Mouse (Mus musculus) G1E (cell line): Measurements from ENCODE around the gene Prrx1. TPM values are rescaled to one million over a fixed set of nuclear protein-coding genes. Genes with fewer than 3 reads are reported as not detected.

ENCODE experiments used
- ATAC-seq: 2 replicates; pipeline ENCODE4 v1.8.0; 2016; ENCODE audit warnings: mild to moderate bottlenecking; ENCODE audit not compliant: insufficient number of reproducible peaks, poor library complexity, low FRiP score, severe bottlenecking; ENCODE audit errors: extremely low read depth
- DNase-seq: peaks from one replicate; pipeline ENCODE4 v3.0.0; 2012; ENCODE audit warnings: low spot score
- H3K27me3 ChIP-seq: 2 replicates; pipeline ENCODE4 v1.6.1; 2012; ENCODE audit warnings: mild to moderate bottlenecking, low read length, inconsistent platforms; ENCODE audit not compliant: insufficient read depth
- H3K36me3 ChIP-seq: replicated peaks from 2 replicates; pipeline ENCODE3; 2012; ENCODE audit warnings: mild to moderate bottlenecking, inconsistent platforms
- H3K4me1 ChIP-seq: 2 replicates; pipeline ENCODE4 v1.6.1; 2012; ENCODE audit warnings: low read depth, low read length, inconsistent platforms, mixed read lengths; ENCODE audit not compliant: insufficient read depth
- H3K4me3 ChIP-seq: 2 replicates; pipeline ENCODE4 v1.5.1; 2012; ENCODE audit warnings: low read depth, mild to moderate bottlenecking, inconsistent platforms, low read length, moderate library complexity, mixed read lengths
- H3K9me3 ChIP-seq: replicated peaks from 2 replicates; pipeline ENCODE4 v1.6.1; 2012; ENCODE audit warnings: inconsistent platforms
- CTCF ChIP-seq: IDR thresholded peaks from 2 replicates; pipeline ENCODE4 v1.5.1; 2012; ENCODE audit warnings: low read depth, low read length, inconsistent platforms, mixed read lengths
- GATA1 ChIP-seq: IDR thresholded peaks from 2 replicates; pipeline ENCODE4 v1.6.1; 2012; ENCODE audit warnings: borderline replicate concordance, low read length, inconsistent platforms, mixed read lengths
- GATA2 ChIP-seq: IDR thresholded peaks from 2 replicates; pipeline ENCODE4 v1.6.1; 2012; ENCODE audit warnings: low read depth, low read length, inconsistent platforms, borderline replicate concordance
- POLR2AphosphoS5 ChIP-seq: IDR thresholded peaks from 2 replicates; pipeline ENCODE4 v1.6.1; 2012; ENCODE audit warnings: low read depth, low read length, inconsistent platforms; ENCODE audit not compliant: insufficient replicate concordance
- TAL1 ChIP-seq: conservative IDR thresholded peaks from 2 replicates; pipeline ENCODE4 v1.6.1; 2012; ENCODE audit warnings: low read depth, low read length, inconsistent platforms, mixed read lengths
- polyA plus RNA-seq: library from polyadenylated mRNA; stranded (reverse); fragments of >175 nt; gene quantifications from 2 replicates; pipeline ENCODE4 v1.2.3, GENCODE M21; 2012
- total RNA-seq, 2 experiments: library from RNA; stranded (forward) in 1 of 2; stranded (reverse) in 1 of 2; fragments of 200-1000 nt in 1 of 2; fragments of >200 nt in 1 of 2; fragmentation: Nextera tagmentation in 1 of 2; gene quantifications; 2 replicates each; pipeline ENCODE4 v1.2.3; 2014 to 2017

The Prrx1 gene
- total and polyA plus RNA-seq, 3 experiments: 0.05 TPM; not detected in 2

DNA sequence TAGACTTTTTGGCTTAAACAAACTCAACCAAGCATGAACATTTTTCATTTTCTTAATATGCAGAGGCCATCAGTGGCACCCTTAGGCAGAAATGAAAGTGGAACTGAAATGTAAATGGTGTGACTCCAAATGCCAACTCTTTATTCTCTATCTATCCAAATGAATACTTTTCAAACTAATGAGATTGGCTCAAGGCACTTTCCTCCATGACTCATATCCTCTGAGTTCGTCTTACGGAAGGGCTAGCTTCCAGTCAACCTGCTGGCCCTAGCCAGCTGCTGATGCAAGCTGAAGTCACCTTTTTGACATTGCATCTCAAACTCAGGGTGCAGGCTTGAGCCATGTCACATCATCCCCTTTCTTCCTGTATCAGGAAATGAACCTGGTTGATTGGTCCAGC is 21.6 kb downstream of the Prrx1 start:
- TF ChIP-seq CTCF (no peak), POLR2AphosphoS5 (no peak), GATA1 (no peak), TAL1 (no peak), GATA2 (no peak)
- no peak for ATAC-seq
- Histone ChIP-seq H3K4me1 (no peaks in the 10 kb centered on the region), H3K36me3 (no peaks in the 10 kb centered on the region), H3K4me3 (no peak overlapping the region), H3K9me3 (no peaks in the 10 kb centered on the region), H3K27me3 (no peaks in the 10 kb centered on the region)
- no peak for DNase-seq

DNA sequence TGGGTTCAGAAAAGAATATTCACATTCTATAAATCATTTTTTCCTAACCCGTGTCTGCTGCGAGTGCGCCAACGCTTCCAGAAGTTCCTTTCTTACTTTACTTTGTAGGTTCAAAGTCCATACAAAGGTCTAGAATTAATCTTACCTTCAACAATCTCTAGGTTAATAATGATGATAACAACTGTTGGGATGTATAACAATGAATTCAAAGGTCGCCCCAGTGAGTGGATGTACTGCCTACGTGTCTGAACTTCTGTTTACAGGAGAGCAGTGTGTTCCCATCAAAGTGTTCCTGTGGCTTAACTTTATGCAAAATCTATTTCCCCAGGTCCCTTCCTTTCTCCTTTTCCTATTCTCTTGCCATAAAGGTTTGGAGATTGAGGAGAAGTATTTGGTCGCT is 24.4 kb downstream of the Prrx1 start:
- no peak for ATAC-seq
- no peak for DNase-seq
- no peaks in the 10 kb centered on the region for H3K9me3 ChIP-seq
- no peaks in the 10 kb centered on the region for H3K36me3 ChIP-seq
- no peak for TF ChIP-seq POLR2AphosphoS5
- TF ChIP-seq TAL1: no peak
- no peaks in the 10 kb centered on the region for H3K4me1 ChIP-seq
- H3K4me3 ChIP-seq: no peak overlapping the region
- H3K27me3 ChIP-seq: no peaks in the 10 kb centered on the region

DNA sequence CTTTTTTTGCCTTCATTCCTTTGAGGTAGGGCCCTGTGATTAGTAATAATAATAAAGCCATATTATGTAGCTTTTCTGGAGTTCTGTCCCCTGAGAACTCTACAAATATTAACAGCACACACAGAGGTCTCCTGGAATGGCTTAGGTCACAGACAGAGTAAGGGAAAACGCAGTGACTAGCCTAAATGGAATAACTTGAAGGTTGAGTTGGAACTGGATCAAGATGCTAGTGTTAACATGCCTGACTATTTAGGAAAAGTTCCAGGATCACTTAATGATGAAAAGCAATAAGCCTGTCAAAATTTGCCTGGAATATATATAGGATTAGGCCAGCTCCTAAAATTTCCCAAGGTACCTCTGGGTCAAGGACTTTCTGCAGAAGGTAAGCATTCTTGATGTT is 28.0 kb downstream of the Prrx1 start:
- no peaks in the 10 kb centered on the region for H3K9me3 ChIP-seq
- TF ChIP-seq GATA1 (no peak), POLR2AphosphoS5 (no peak), CTCF (no peak), TAL1 (no peak), GATA2 (no peak)
- no peaks in the 10 kb centered on the region for H3K27me3 ChIP-seq
- no peak for DNase-seq
- H3K4me3 ChIP-seq: no peak overlapping the region
- H3K36me3 ChIP-seq: no peaks in the 10 kb centered on the region
- no peak for ATAC-seq
- no peaks in the 10 kb centered on the region for H3K4me1 ChIP-seq

DNA sequence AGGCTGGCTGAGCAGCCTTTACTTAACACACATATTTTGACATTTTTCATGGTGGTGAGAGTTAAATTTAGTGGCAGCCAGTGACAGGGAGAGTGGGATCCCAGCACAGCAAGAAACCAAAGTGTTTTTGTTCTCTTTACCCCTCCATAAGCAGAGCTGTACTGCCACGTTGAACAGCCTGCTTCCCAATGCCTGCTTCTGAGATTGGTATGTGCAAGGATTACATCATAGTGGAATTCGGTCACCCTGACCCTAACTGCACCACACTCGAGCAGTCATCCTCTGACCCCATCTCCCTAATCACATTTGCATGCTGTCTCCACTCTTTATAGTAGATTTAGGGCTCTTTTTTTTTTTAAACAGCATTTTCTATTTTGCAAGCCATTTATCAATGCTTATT is 28.4 kb downstream of the Prrx1 start:
- Histone ChIP-seq H3K4me1 (no peaks in the 10 kb centered on the region), H3K36me3 (no peaks in the 10 kb centered on the region), H3K4me3 (no peak overlapping the region), H3K27me3 (no peaks in the 10 kb centered on the region), H3K9me3 (no peaks in the 10 kb centered on the region)
- ATAC-seq: no peak
- no peak for TF ChIP-seq TAL1
- no peak for TF ChIP-seq GATA2
- no peak for TF ChIP-seq POLR2AphosphoS5
- TF ChIP-seq GATA1: no peak
- no peak for TF ChIP-seq CTCF
- DNase-seq: no peak

DNA sequence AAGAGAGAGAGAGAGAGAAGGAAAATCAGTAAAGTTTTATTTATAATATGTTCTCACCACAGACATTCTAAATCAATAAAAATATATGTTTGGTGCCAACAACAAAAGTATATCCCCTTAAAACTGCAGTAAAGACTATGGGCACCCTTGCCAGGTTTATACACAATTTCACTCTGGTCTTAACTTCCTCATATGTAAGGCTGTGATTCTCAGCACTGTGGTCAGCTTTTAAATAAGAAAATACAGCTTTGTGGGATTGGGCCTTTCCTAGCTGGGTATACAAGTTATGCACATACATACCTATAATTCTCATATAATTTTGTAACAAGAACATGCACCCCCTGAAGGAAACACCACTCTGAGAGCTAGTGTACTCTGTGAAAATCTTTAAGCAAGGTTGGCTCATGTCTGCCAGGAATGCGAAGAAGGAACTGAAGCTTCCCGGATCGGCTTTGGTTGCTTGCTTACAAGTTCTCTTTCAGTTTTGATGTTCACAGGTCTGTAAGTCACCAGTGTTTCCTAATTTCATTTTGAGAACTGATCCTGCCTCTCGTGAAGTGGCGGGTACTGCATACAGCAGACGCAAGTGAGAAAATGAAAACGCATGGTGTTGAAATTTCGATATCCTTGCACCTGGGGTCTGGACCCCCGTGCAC is 29.4 kb downstream of the Prrx1 start:
- no peaks in the 10 kb centered on the region for H3K27me3 ChIP-seq
- no peaks in the 10 kb centered on the region for H3K36me3 ChIP-seq
- ATAC-seq (no peak), DNase-seq (no peak)
- no peaks in the 10 kb centered on the region for H3K4me1 ChIP-seq
- TF ChIP-seq TAL1 (no peak), GATA1 (no peak), CTCF (no peak), POLR2AphosphoS5 (no peak), GATA2 (no peak)
- H3K4me3 ChIP-seq: no peak overlapping the region
- H3K9me3 ChIP-seq: no peaks in the 10 kb centered on the region

DNA sequence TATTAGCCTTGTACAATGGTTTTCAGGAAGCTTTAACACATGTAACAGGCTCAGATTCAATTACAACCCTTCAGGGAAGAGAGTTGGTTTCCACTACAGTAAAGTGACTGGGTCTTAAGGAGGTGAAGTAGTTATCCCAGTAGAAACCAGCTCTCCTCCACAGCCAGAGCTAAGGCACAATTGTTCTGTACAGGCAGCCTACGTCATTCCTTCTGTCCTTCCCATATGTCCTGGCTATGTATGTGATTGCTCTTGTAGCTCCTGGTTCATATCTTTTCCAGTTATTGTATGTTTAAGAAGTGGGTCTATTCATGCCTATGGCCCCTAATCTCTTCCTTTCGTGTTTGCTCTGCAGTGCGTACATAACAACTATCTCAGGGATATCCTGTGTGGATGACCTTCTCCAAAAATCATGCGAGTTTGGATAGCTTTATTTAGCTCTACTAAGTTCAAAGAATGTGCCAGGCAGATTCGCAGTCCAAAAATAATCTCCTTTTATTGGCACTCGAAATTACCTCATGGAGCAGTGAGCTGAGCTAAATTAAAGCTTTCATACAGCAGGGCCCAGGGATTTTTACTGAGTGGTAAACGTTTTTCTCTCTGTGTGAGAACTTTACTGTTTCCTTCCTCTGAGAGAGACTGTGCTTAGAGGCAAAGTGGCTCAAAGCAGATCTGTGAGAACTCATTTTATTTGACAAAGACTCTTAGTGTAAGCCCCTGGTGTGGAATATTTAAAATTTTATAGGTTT is 31.9 kb downstream of the Prrx1 start:
- DNase-seq (no peak), ATAC-seq (no peak)
- TF ChIP-seq GATA2: no peak
- TF ChIP-seq POLR2AphosphoS5: no peak
- TF ChIP-seq CTCF: no peak
- TF ChIP-seq TAL1: no peak
- no peak for TF ChIP-seq GATA1
- H3K9me3 ChIP-seq: no peaks in the 10 kb centered on the region
- no peak overlapping the region for H3K4me3 ChIP-seq
- H3K4me1 ChIP-seq: no peaks in the 10 kb centered on the region
- no peaks in the 10 kb centered on the region for H3K27me3 ChIP-seq
- H3K36me3 ChIP-seq: no peaks in the 10 kb centered on the region
